Mouse (Mus musculus): Measurements from ENCODE around the gene Cdca7.

DNA sequence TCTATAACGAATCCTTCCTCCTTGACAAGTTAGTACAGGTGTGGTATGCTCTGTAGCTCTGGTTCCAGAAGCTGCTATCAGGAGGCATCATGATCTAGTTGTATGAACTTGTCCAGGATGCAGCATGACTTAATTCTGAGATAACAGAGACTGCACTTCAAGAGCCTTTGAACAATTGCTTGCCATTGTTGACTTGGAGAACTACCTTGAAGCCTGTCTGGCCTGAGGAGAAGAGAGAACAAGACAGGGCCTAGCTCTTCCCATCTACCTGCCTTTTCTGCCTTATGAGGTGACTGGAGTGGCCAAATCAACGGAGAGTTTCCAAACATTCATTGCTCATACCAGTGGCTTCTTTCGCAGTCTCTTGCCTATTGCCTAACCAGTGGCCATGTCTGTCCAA lies 29.9 kb upstream of the Cdca7 start:
- TF ChIP-seq CTCF (IDR thresholded peaks at IDR 0.05; ENCODE audit: low read depth, low read length) (no peak), GATA2 (IDR thresholded peaks at IDR 0.05; ENCODE audit: borderline replicate concordance, low read depth, low read length) (no peak), TAL1 (conservative IDR thresholded peaks at IDR 0.05; ENCODE audit: low read depth, low read length) (no peak), GATA1 (IDR thresholded peaks at IDR 0.05; ENCODE audit: borderline replicate concordance, low read length) (no peak), POLR2AphosphoS5 (IDR thresholded peaks at IDR 0.05; ENCODE audit: insufficient replicate concordance, low read depth, low read length) (no peak)

All from G1E (cell line).